Mouse (Mus musculus) left cerebral cortex, adult 8-10 months (tissue): Measurements from ENCODE around the gene Hrc. TPM values are rescaled to one million over a fixed set of nuclear protein-coding genes. Genes with fewer than 3 reads are reported as not detected.
A peak's percentile ranks its signal among the peaks of the same experiment; 100 is the strongest.
"Not testable (repeated sequence)": the region's sequence is repeated elsewhere in the genome, so short reads cannot be mapped to it uniquely, and the experiment has no call there.

Experiments
- DNase-seq, 2 experiments: peaks; one replicate each; pipeline ENCODE4 v3.0.0; 2022; ENCODE audit warnings: low spot score in 2 of 2
- total RNA-seq, 4 experiments: library from RNA; stranded (reverse); gene quantifications; 2 replicates each; pipeline ENCODE4 v1.2.4; 2022

Hrc gene
- total RNA-seq, 4 experiments from 2014 or later, result 0.26 to 1.1 (median 0.78) TPM

- DNase-seq, result peak in 1 of 2 experiments; percentile 21
These were observed 2.2 kb upstream of the Hrc start for GRCm38 (mm10) chr7:45332685-45333425.

- peak; percentile 43 to 56 for DNase-seq
These were observed 1.6 kb upstream of the Hrc start, which contains the start of gene Trpm4 for GRCm38 (mm10) chr7:45333431-45333982. TSS of gene Trpm4 (minus strand) at chr7:45333780.

- no peak for DNase-seq
These were observed 485 bp upstream of the Hrc start for GRCm38 (mm10) chr7:45334605-45335004.

- no peak for DNase-seq
These were observed 1.2 kb downstream of the Hrc start for GRCm38 (mm10) chr7:45336319-45336718.

- no peak for DNase-seq
These were observed 2.4 kb downstream of the Hrc start for GRCm38 (mm10) chr7:45337469-45337868.

GRCm38 (mm10) chr7:45338161-45338911, 3.2 kb downstream of the Hrc start:
- peak; percentile 17 to 72 for DNase-seq

DNA sequence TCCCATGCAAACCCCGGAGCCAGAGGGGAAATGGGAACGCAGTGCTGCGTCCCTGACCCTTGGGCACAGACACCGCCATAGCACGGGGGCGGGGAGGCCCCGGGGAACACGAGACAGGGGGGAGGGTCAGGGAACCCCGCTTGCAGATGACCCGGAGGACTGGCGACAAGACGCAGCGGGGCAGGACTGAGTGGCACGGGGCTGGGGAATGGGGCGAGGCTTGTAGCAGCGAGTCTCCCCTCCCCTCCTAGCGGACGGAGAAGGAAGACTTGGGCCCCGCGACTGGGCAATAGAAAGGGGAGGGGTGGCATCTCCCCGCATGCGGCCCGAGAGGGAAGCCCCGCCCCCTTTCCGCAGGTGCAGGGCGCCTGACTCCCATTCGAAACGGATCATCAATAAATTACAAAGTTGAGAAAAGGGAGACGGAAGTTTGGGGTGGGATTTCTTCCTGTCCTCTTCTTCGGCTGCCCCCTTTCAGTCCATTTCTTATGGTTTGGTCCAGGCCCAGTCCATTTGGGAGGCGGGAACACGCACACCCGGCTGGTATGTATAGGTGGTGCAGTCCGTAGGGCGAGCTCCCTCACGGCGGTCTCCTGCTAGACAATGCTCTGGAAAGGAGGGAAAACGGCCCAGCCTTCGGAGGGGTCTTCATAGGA, 4.4 kb downstream of the Hrc start:
- DNase-seq, result peak in 1 of 2 experiments; percentile 24

GRCm38 (mm10) chr7:45340066-45340442, 5.0 kb downstream of the Hrc start:
- no peak for DNase-seq

- no peak for DNase-seq
These were observed 5.6 kb downstream of the Hrc start for GRCm38 (mm10) chr7:45340669-45341068.

DNA sequence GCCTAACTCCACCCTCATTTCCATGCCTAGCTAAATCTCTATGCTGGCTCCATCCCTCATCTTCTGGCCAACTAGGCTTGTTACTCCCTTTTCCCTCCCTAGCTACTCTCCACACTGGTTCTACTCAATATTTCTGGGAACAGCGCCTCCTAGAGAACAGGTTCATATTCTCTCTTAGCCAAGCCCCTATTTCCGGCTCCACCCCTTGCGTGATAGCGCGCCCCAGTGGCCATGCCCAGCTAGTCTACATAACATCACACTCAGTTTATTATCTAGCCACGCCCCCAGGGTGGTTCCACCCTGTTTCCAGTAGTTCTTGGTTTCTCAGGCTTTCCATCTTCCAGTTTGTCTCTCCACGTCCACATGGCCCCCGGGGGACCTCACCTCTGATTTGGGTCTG, 6.2 kb downstream of the Hrc start:
- DNase-seq, result peak; percentile 49 to 74

DNA sequence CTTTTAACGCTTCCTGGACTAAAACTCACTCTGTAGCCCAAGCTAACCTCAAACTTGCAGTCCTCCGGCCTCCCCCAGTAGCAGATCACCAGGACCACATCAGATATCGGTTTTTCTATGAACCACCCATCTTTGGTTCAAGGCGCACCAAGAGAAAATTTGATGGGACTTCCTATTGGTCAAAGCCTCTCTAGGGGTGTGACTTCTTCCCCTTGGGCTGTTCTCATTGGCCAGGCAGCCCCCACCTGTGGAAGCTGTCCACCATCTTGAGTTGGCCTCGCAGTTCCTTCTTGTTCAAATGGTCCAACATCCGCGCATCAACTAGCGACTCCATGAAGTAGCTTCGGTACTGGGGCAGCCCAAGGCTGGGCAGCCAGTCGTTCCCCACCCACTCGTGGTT, 7.0 kb downstream of the Hrc start:
- no peak for DNase-seq

DNA sequence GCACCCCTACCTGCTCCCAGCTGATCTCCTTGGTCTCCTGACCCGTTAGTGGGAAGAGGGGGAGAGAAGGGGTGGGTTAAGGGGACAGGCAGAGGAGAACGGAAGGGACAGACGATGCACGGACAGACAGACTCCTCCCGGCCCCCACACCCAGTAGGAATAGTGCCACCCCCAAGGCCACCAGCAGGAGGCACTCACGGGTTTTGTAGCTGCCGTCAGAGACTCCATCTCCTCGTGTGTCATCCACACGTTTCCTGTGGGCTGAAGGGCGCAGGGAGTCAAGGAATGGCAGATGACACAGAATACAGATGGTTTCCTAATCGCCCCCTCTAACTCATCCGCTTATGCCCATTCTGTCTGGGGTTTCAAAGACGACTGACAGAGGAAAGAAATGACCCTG, 8.5 kb downstream of the Hrc start:
- DNase-seq, result no peak

GRCm38 (mm10) chr7:45346905-45347304, 11.8 kb downstream of the Hrc start:
- DNase-seq, result no peak

GRCm38 (mm10) chr7:45353041-45353440, 18.0 kb downstream of the Hrc start:
- DNase-seq, result no peak

DNA sequence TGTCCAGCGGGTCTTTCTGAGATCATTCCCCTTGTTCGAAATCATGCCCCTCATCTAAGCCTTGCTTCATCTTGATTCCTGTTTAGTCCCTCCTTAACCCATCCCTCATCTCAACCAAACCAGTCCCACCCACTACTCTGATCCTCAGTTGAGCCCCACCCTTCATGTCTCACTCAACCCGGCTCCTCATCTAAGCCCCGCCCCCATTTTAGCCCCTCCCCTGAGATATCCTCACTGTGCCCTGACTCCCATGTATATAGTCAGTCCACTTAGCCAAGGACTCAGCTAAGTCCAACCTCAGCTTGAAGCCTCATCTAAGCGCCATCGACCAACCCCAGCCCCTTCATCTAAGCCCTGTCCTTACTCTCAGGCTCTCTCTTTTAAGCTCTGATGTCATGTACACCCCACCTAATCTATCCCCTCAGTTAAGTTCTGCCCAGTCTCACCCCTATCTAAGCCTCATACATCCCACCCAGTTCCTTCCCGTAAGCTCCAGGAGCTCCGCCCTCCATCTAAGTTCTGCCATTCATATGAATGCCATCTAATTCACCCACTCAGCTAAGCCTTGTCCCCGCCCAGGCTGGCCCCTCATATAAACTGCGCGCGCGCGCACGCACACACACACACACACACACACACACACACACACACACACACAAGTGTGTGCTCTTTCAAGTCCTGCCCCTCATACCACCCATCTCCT, 20.4 kb downstream of the Hrc start:
- no peak for DNase-seq

DNA sequence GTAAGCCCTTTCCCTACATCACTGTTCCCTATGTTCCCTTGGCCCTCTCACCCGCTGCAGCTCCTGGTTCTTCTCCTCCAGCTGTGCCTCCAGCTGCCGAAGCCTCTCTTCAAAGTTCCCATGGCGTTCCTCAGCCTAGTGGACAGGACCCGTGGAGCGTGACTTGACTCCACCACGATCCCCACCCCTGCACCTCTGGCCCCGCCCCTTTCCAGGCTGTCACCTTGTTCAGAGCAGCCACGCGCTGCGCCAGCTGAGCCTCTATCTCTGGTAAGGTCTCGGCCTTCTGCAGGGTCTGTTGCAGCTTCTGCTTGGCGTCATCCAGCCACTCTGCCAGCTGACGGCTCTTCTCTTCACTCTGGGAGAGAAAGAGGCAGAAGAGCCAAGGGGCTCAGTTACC, 21.0 kb downstream of the Hrc start:
- no peak for DNase-seq

DNA sequence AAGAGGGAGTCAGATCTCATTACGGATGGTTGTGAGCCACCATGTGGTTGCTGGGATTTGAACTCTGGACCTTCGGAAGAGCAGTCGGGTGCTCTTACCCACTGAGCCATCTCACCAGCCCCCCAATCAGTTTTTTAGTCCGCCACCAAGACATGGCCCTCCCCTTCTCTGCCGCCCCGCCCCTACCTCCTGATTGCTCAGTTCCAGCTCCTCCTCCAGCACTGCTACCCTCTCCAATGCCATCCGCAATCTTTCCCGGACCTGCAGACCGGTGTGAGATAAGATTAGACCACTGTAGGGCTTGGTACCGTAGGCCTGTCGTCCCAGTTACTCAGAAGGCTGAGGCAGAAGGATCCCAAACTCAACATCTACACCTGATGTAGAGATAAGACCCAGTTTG, 24.0 kb downstream of the Hrc start:
- DNase-seq, result not testable (repeated sequence)

DNA sequence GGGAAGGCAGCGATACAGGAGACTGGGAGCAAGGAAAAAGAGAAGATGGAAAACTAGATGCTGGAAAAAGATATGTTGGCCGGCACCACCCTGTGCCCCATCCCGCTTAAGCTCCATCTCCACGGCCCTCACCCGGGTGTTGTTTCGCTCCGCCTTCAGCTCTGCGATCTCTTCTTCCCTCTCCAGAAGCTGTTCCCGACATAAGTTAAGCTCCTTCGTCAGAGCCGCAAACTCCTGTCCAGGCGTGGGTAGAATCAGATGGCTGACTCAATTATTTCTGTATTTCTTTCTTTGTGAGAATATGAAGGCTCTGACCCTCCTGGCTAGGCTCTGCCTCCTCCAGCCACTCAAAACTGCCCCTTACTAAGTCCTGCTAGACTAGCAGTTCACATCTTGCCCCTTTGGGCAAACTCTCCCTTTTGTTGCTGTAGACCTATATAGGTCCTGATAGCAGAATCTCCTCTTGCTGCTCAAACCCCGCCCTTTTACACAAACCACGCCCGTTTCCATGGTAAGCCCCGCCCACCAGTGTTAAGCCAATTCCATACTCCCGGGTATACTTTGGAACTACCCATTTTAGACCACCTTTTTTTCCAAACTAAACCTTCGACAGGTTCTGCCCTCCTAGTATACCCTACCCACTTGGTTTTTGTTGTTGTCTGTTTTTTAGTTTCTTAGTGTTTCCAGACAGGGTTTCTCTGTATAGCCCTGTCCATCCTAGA, 25.5 kb downstream of the Hrc start:
- DNase-seq, result no peak

DNA sequence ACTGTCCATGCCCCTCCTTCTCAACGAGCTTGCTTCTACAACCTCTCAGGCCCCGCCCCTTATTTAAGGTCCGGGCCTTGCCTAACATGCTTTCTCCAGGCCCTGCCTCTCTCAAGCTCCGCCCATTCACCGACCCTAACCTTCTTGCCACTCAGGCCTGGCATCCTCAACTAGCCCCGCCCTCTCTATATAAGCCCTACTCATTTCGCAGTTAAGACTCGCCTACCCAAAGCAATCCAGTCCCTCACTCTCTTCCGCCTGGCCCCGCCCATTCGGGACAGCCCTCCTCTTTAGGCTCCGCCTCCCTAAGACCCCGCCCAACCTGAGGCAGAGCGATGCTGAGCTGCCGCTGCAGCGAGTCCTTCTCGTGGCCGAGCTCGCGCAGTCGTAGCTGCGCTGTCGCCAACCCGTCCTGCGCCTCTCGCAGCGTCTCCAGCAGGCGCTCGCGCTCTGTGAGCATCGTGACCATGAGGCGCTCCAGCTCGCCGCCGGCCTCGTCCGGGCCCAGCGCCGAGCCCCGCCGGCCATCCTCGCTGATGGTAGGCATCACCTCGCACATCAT, 26.2 kb downstream of the Hrc start:
- DNase-seq, result peak; percentile 68 to 83

DNA sequence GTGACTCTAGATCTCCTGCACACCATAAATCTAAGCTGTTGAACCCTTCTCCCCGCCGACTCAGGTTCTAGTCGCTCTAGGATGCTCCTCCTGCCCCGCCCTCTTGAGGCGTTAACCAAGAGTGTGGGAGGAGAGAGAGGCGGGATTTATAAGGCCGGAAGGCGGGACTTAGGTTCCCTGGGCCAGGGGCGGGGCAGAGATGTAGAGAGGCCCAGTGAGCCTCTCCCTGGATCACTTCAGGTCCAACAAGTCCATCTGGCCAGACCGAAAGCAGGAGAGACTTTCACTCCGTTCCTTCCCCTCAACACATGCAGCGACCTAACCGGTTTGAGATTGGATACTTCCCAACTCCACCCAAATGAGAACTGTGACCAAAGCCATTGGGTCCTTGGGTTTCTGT, 27.7 kb downstream of the Hrc start:
- no peak for DNase-seq
